Mouse (Mus musculus) cerebellum, adult 2 months (tissue): ENCODE results near the gene 4930402H24Rik.

ENCODE experiments used
- CTCF ChIP-seq: fragments of 200-500 bp; IDR thresholded peaks from 2 replicates; pipeline ENCODE4 v1.5.1; 2011; ENCODE audit warnings: low read depth, mild to moderate bottlenecking, control low read depth, low read length, moderate library complexity, borderline replicate concordance; ENCODE audit not compliant: insufficient read depth
- POLR2A ChIP-seq: fragments of 200-500 bp; IDR thresholded peaks from 2 replicates; pipeline ENCODE4 v1.6.1; 2011; ENCODE audit warnings: low read length, control low read depth, borderline replicate concordance; ENCODE audit not compliant: insufficient read depth

DNA sequence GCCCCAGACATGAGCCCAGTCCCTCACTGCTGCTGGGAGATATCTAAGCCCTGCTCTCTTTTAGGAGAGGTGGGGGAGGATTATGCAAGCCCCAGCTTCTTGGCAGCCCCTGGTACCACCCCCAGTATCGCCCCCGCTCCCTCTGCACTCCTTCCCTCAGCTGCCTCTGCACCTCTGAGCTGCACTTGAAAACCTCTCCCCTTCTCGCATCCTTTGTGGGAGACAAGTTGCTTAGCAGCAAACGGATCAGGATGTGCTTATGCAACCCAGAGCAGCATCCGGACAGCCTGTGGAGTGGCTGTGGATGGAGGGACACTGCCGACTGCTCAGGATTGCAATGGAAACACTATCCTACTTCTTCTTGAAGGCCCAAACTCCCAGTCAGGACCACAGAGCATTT lies 248.7 kb downstream of the 4930402H24Rik start:
- TF ChIP-seq CTCF (no peak), POLR2A (no peak)
